Mouse (Mus musculus): ENCODE measurements around the gene Fam71a. TPM values are rescaled to one million over a fixed set of nuclear protein-coding genes. Genes with fewer than 3 reads are reported as not detected.

Fam71a gene
- total and polyA plus RNA-seq, 2 experiments from 2014 or later = not detected

DNA sequence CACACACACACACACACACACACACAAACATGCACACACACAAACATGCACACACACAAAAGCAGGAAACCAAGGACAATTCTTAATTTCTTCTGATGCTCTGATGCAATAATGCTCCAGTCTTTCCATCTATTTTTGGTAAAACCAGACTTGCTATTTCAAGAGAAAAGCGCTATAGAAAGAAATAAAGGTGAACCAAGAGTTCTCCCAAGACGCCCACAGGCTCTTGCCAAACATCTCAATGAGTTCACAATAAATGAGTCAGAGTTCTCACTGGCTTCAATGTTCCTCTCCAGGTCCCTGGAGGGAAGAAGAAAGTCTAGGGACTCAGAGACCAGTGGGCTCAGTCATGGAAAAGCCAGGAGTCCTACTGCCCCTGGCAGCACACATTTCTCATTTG lies 40.9 kb downstream of the Fam71a start:
- TF ChIP-seq CTCF (IDR thresholded peaks at IDR 0.05; ENCODE audit: low read depth) = no peak

DNA sequence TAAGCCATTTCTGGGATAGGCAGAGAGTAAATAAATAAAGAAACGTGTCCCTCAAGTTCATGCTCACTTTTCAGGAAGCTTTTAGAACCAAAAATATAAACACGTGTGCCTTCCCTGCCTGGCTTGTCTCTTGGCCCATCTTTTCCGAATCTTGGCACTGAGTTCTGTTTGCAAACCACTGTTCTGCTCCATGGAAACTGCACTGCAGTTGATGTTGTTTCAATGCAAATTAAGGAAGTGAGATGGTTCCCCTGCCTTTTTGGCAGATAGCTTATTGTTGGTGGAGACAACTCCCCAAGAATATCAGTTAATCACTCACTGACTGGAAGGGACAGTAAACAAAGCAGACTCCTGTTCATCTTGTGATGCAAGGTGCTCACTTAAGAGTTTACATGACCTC lies 41.9 kb downstream of the Fam71a start:
- Histone ChIP-seq H3K9me3 (ENCODE audit: low read length) (no peaks in the 10 kb centered on the region), H3K4me3 (ENCODE audit: low read depth, low read length) (no peak overlapping the region), H3K36me3 (ENCODE audit: insufficient read depth) (no peaks in the 10 kb centered on the region), H3K4me1 (ENCODE audit: insufficient read depth) (0 out of 2 replicates have a peak, but pooled peaks cover 4% of the 10 kb centered on the region), H3K9ac (no peak overlapping the region), H3K27me3 (ENCODE audit: insufficient read depth, low read length) (peaks cover 3% of the 10 kb centered on the region; the same call in 1 of the 2 replicates), H3K27ac (ENCODE audit: low read depth, low read length) (no peak overlapping the region), H3K4me2 (ENCODE audit: low read depth) (no peak overlapping the region)
- no peak for TF ChIP-seq CTCF (IDR thresholded peaks at IDR 0.05; ENCODE audit: low read depth)
- WGBS = 51% methylated on average over 3 of the region's 3 CpGs
- DNase-seq = no peak
- no peak for ATAC-seq

More for the DNA sequence above, 40.9 kb downstream of the Fam71a start:
- no peak overlapping the region for H3K9ac ChIP-seq
- H3K27ac ChIP-seq (ENCODE audit: low read depth, low read length) = no peak overlapping the region
- H3K4me2 ChIP-seq (ENCODE audit: low read depth) = no peak overlapping the region
- ATAC-seq (no peak), DNase-seq (no peak)
- peaks cover 3% of the 10 kb centered on the region; the same call in 1 of the 2 replicates for H3K27me3 ChIP-seq (ENCODE audit: insufficient read depth, low read length)
- H3K4me1 ChIP-seq (ENCODE audit: insufficient read depth) = 0 out of 2 replicates have a peak, but pooled peaks cover 4% of the 10 kb centered on the region
- WGBS = 84% methylated on average over 2 of the region's 2 CpGs
- no peaks in the 10 kb centered on the region for H3K9me3 ChIP-seq (ENCODE audit: low read length)
- H3K4me3 ChIP-seq (ENCODE audit: low read depth, low read length) = no peak overlapping the region
- H3K36me3 ChIP-seq (ENCODE audit: insufficient read depth) = no peaks in the 10 kb centered on the region

DNA sequence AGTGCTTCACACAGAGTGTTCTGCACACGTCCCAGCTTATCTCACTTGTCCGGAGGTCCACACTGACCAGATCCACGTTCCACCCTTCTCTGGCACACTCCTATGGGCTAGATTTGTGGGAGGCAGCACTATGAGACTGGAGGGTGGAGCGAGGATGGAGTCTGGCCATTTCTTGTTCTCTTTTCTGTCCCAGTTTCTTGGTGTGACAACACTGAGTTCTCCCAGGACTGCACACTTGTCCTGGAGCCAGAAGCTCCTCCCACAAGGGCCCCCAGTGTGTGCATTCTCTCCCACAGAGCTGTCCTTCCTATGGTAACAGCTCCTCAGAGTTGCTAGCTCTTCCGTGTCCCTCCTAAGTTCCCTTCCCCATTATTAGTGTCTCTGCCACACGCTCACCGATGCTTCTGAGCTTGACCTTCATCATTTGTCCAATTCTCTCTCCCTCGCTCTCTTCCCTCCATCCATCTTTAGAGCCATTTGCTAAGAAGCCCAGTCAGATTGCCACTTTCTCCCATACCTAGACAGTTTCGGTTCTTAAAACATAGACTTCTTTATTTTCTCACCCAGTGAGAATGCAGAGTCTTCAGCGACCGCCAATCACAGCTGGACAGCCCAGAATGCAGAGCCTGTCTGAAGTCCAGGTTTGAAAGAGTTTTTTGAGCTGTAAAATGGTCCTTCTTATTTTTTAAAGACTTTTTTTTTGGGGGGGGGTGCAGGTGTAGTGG lies 48.9 kb downstream of the Fam71a start:
- no peak for DNase-seq
- no peak for ATAC-seq

DNA sequence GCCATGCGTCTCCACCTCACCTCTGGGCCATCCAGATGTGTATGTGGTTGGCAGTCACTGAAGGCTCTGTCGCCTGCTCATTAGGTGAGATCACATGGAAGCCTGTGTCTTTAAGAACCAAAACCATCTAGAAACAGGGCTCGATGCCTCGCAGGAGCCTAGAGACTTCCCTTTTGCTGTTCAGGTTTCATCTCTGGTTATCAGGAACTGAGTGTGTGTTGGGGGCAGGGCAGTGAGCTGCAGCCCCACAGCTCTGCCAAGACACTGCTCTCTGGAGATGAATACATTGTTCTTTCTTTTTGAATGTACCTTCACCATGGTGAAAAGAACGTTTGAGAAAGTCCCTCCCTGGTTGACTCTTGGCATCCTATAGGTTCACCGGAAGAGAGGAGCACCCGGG lies 49.7 kb downstream of the Fam71a start:
- no peak overlapping the region for H3K27ac ChIP-seq (ENCODE audit: low read depth, low read length)
- DNase-seq = no peak
- WGBS = 76% methylated on average over 7 of the region's 7 CpGs

More for the DNA sequence above, 48.9 kb downstream of the Fam71a start:
- no peak overlapping the region for H3K9ac ChIP-seq
- no peak overlapping the region for H3K4me3 ChIP-seq (ENCODE audit: low read depth, low read length)
- H3K9me3 ChIP-seq (ENCODE audit: low read length) = no peaks in the 10 kb centered on the region
- no peaks in the 10 kb centered on the region for H3K4me1 ChIP-seq (ENCODE audit: insufficient read depth)
- 74% methylated on average over 11 of the region's 11 CpGs for WGBS
- no peak overlapping the region for H3K27ac ChIP-seq (ENCODE audit: low read depth, low read length)
- no peaks in the 10 kb centered on the region for H3K36me3 ChIP-seq (ENCODE audit: insufficient read depth)
- no peak for TF ChIP-seq CTCF (IDR thresholded peaks at IDR 0.05; ENCODE audit: low read depth)
- H3K27me3 ChIP-seq (ENCODE audit: insufficient read depth, low read length) = no peaks in the 10 kb centered on the region
- H3K4me2 ChIP-seq (ENCODE audit: low read depth) = no peak overlapping the region

More for the DNA sequence above, 49.7 kb downstream of the Fam71a start:
- no peaks in the 10 kb centered on the region for H3K9me3 ChIP-seq (ENCODE audit: low read length)
- TF ChIP-seq CTCF (IDR thresholded peaks at IDR 0.05; ENCODE audit: low read depth) = no peak
- H3K4me2 ChIP-seq (ENCODE audit: low read depth) = no peak overlapping the region
- no peak for ATAC-seq
- no peaks in the 10 kb centered on the region for H3K36me3 ChIP-seq (ENCODE audit: insufficient read depth)
- H3K9ac ChIP-seq = no peak overlapping the region
- H3K27me3 ChIP-seq (ENCODE audit: insufficient read depth, low read length) = no peaks in the 10 kb centered on the region
- H3K4me1 ChIP-seq (ENCODE audit: insufficient read depth) = no peaks in the 10 kb centered on the region
- no peak overlapping the region for H3K4me3 ChIP-seq (ENCODE audit: low read depth, low read length)

Other genes with a start within 250 kb of the Fam71a start
- 48.5 and 49.1 TPM in 2 replicates for gene Angel2, start 239.7 kb downstream of the Fam71a start, total RNA-seq (2014; rRNA removed)
- gene Angel2, start 239.7 kb downstream of the Fam71a start, polyA plus RNA-seq (2015; fragmentation: Nextera tagmentation; extraction: Ambion mirVana) = 44.3 and 47.7 TPM in 2 replicates
- gene Vash2, start 185.5 kb downstream of the Fam71a start, total RNA-seq (2014; rRNA removed) = 46.4 and 47.5 TPM in 2 replicates
- gene Vash2, start 185.5 kb downstream of the Fam71a start, polyA plus RNA-seq (2015; fragmentation: Nextera tagmentation; extraction: Ambion mirVana) = 60.9 and 63.7 TPM in 2 replicates
- 28.8 and 33.9 TPM in 2 replicates for gene Flvcr1, start 138.7 kb downstream of the Fam71a start, total RNA-seq (2014; rRNA removed)
- gene Flvcr1, start 138.7 kb downstream of the Fam71a start, polyA plus RNA-seq (2015; fragmentation: Nextera tagmentation; extraction: Ambion mirVana) = 5.1 and 7.6 TPM in 2 replicates
- not detected in 2 replicates for gene Spata45, start 128.2 kb downstream of the Fam71a start, total RNA-seq (2014; rRNA removed)
- not detected in 2 replicates for gene Spata45, start 128.2 kb downstream of the Fam71a start, polyA plus RNA-seq (2015; fragmentation: Nextera tagmentation; extraction: Ambion mirVana)
- gene Tatdn3, start 101.9 kb downstream of the Fam71a start, total RNA-seq (2014; rRNA removed) = 23.0 and 24.8 TPM in 2 replicates
- 11.9 and 13.2 TPM in 2 replicates for gene Tatdn3, start 101.9 kb downstream of the Fam71a start, polyA plus RNA-seq (2015; fragmentation: Nextera tagmentation; extraction: Ambion mirVana)
- gene Nsl1, start 101.8 kb downstream of the Fam71a start, total RNA-seq (2014; rRNA removed) = 2.1 and 4.7 TPM in 2 replicates
- 1.2 and 2.5 TPM in 2 replicates for gene Nsl1, start 101.8 kb downstream of the Fam71a start, polyA plus RNA-seq (2015; fragmentation: Nextera tagmentation; extraction: Ambion mirVana)
- 1.4 and 1.8 TPM in 2 replicates for gene Batf3, start 67.0 kb downstream of the Fam71a start, total RNA-seq (2014; rRNA removed)
- 1.2 and 1.3 TPM in 2 replicates for gene Batf3, start 67.0 kb downstream of the Fam71a start, polyA plus RNA-seq (2015; fragmentation: Nextera tagmentation; extraction: Ambion mirVana)
- gene Atf3, start 53.2 kb upstream of the Fam71a start, total RNA-seq (2014; rRNA removed) = 0.62 and 1.5 TPM in 2 replicates
- gene Atf3, start 53.2 kb upstream of the Fam71a start, polyA plus RNA-seq (2015; fragmentation: Nextera tagmentation; extraction: Ambion mirVana) = 1.1 and 1.4 TPM in 2 replicates
- gene Nenf, start 153.4 kb upstream of the Fam71a start, total RNA-seq (2014; rRNA removed) = 170 and 329 TPM in 2 replicates
- gene Nenf, start 153.4 kb upstream of the Fam71a start, polyA plus RNA-seq (2015; fragmentation: Nextera tagmentation; extraction: Ambion mirVana) = 189 and 236 TPM in 2 replicates
- gene Tmem206, start 161.1 kb upstream of the Fam71a start, total RNA-seq (2014; rRNA removed) = 20.2 and 28.3 TPM in 2 replicates
- 26.1 and 30.8 TPM in 2 replicates for gene Tmem206, start 161.1 kb upstream of the Fam71a start, polyA plus RNA-seq (2015; fragmentation: Nextera tagmentation; extraction: Ambion mirVana)
- gene Ppp2r5a, start 238.5 kb upstream of the Fam71a start, total RNA-seq (2014; rRNA removed) = 36.6 and 39.2 TPM in 2 replicates
- gene Ppp2r5a, start 238.5 kb upstream of the Fam71a start, polyA plus RNA-seq (2015; fragmentation: Nextera tagmentation; extraction: Ambion mirVana) = 10.1 and 11.5 TPM in 2 replicates